Mouse (Mus musculus): ENCODE data around the gene Col4a1. TPM values are rescaled to one million over a fixed set of nuclear protein-coding genes. Genes with fewer than 3 reads are reported as not detected.

The Col4a1 gene
- polyA plus RNA-seq, 1 experiment from 2014 or later, result 130 TPM

DNA sequence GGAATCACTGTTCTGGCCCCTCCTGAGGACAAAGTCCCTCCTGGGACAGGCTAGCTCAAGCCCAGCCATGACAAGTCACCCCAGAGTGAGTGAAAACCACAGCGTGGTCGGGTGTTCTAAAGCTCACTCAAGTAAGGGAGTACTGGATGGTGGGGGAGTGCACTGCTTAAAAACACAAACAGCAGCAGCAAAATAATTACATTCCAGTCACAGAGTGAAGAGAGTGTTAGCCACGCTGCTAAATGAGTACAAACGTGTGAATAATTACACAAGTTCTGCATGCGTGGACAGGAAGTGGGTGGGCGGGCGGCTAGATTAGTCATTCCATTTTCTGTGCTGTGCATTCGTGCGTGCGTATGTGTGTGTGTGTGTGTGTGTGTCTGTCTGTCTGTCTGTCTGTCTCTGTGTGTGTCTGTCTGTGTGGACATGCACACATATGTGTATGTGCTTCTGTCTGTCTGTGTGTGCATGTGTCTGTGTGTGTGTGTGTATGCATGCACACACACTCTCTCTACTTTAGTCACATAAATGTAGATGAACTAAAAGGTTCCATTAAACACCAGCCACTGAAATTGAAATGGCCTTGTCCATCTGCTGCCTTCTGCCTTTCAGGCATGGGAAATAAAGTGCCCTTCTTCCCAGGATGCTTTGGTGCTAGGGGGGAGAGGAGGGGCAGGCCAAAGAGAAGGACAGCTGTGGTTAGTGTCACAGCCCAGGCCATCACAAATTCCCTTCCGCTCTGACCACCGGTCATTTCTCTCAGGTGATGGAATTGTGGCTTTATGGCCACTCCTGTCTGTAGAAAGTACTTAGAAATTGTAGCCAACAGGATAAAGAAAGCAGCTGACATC, 109.1 kb downstream of the Col4a1 start:
- DNase-seq (ENCODE audit: low spot score) (no peak), ATAC-seq (replicated peaks; ENCODE audit: low FRiP score) (no peak)
- Histone ChIP-seq H3K36me3 (ENCODE audit: control insufficient read depth, insufficient read depth, low read length) (no peaks in the 10 kb centered on the region), H3K4me2 (ENCODE audit: low read depth, low read length, severe bottlenecking) (no peak overlapping the region), H3K27ac (ENCODE audit: low read depth, low read length) (no peak overlapping the region), H3K4me3 (ENCODE audit: low read depth, low read length) (no peak overlapping the region), H3K9ac (ENCODE audit: low read length) (no peak overlapping the region), H3K9me3 (ENCODE audit: control insufficient read depth, low read length) (no peaks in the 10 kb centered on the region), H3K27me3 (ENCODE audit: control insufficient read depth, insufficient read depth, low read length) (no peaks in the 10 kb centered on the region), H3K4me1 (replicated peaks; ENCODE audit: control insufficient read depth, insufficient read depth, low read length) (no peaks in the 10 kb centered on the region)
- WGBS, result 84% methylated on average over 12 of the region's 12 CpGs

DNA sequence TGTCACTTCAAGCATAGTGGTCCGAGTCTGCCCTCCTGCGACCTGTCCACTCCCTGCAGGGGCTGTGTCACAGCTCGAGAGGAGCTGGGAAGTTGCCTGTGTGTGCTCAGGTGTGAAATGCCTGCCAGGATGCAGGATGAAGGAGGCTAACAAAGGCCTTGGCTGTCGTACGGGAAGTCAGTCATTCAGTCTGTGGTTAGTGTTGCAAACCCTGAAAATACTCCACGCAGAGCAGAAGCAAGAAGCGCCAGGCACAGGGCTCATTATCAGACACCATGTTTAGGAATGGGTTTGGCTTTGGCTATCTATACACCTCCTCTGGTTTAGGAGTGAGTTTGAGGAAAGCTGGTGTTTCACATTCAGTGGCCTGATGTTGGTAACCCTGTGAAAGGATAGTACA, 114.0 kb downstream of the Col4a1 start:
- Histone ChIP-seq H3K9me3 (ENCODE audit: control insufficient read depth, low read length) (no peaks in the 10 kb centered on the region), H3K4me2 (ENCODE audit: low read depth, low read length, severe bottlenecking) (no peak overlapping the region), H3K27me3 (ENCODE audit: control insufficient read depth, insufficient read depth, low read length) (no peaks in the 10 kb centered on the region), H3K4me3 (ENCODE audit: low read depth, low read length) (no peak overlapping the region), H3K36me3 (ENCODE audit: control insufficient read depth, insufficient read depth, low read length) (no peaks in the 10 kb centered on the region), H3K4me1 (replicated peaks; ENCODE audit: control insufficient read depth, insufficient read depth, low read length) (no peaks in the 10 kb centered on the region), H3K9ac (ENCODE audit: low read length) (no peak overlapping the region), H3K27ac (ENCODE audit: low read depth, low read length) (no peak overlapping the region)
- no peak for ATAC-seq (replicated peaks; ENCODE audit: low FRiP score)
- DNase-seq (ENCODE audit: low spot score), result no peak
- 77% methylated on average over 7 of the region's 7 CpGs for WGBS

- Histone ChIP-seq H3K27me3 (ENCODE audit: control insufficient read depth, insufficient read depth, low read length) (no peaks in the 10 kb centered on the region), H3K27ac (ENCODE audit: low read depth, low read length) (no peak overlapping the region), H3K4me3 (ENCODE audit: low read depth, low read length) (no peak overlapping the region), H3K4me1 (replicated peaks; ENCODE audit: control insufficient read depth, insufficient read depth, low read length) (no peaks in the 10 kb centered on the region), H3K36me3 (ENCODE audit: control insufficient read depth, insufficient read depth, low read length) (no peaks in the 10 kb centered on the region), H3K9ac (ENCODE audit: low read length) (no peak overlapping the region), H3K9me3 (ENCODE audit: control insufficient read depth, low read length) (no peaks in the 10 kb centered on the region), H3K4me2 (ENCODE audit: low read depth, low read length, severe bottlenecking) (no peak overlapping the region)
- ATAC-seq (replicated peaks; ENCODE audit: low FRiP score) (no peak), DNase-seq (ENCODE audit: low spot score) (no peak)
- 82% methylated on average over 3 of the region's 3 CpGs for WGBS
Measured at GRCm38 (mm10) chr8:11197988-11198387, 114.6 kb downstream of the Col4a1 start.

DNA sequence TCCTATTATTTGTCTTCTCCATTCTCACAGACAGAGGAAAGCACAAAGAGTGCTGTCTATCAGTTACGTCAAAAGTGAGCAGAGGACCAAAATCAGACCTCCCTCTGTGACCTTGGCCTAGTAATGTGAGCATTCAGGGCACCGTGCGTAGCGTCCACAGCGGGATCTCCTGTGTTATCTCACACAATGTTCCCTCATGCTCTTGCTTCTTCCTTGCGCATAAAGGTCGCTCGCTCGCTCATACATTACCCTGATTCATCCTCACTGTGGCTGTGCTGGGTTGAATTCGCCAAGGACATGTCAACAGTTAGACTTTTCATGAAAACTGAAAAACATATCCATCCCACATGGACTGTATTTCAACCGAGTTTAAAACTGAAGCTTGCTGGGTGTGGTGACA, 115.4 kb downstream of the Col4a1 start:
- no peak for DNase-seq (ENCODE audit: low spot score)
- H3K27ac ChIP-seq (ENCODE audit: low read depth, low read length), result no peak overlapping the region
- no peak overlapping the region for H3K4me2 ChIP-seq (ENCODE audit: low read depth, low read length, severe bottlenecking)
- ATAC-seq (replicated peaks; ENCODE audit: low FRiP score), result no peak
- no peaks in the 10 kb centered on the region for H3K4me1 ChIP-seq (replicated peaks; ENCODE audit: control insufficient read depth, insufficient read depth, low read length)
- no peaks in the 10 kb centered on the region for H3K27me3 ChIP-seq (ENCODE audit: control insufficient read depth, insufficient read depth, low read length)
- no peaks in the 10 kb centered on the region for H3K36me3 ChIP-seq (ENCODE audit: control insufficient read depth, insufficient read depth, low read length)
- H3K4me3 ChIP-seq (ENCODE audit: low read depth, low read length), result no peak overlapping the region
- 85% methylated on average over 11 of the region's 11 CpGs for WGBS
- H3K9ac ChIP-seq (ENCODE audit: low read length), result no peak overlapping the region
- no peaks in the 10 kb centered on the region for H3K9me3 ChIP-seq (ENCODE audit: control insufficient read depth, low read length)

GRCm38 (mm10) chr8:11192719-11193324, 119.8 kb downstream of the Col4a1 start:
- WGBS, result 69% methylated on average over 12 of the region's 12 CpGs
- peaks cover 4% of the 10 kb centered on the region; the same call in 1 of the 2 replicates for H3K4me1 ChIP-seq (replicated peaks; ENCODE audit: control insufficient read depth, insufficient read depth, low read length)
- DNase-seq (ENCODE audit: low spot score), result no peak
- H3K36me3 ChIP-seq (ENCODE audit: control insufficient read depth, insufficient read depth, low read length), result no peaks in the 10 kb centered on the region
- H3K9me3 ChIP-seq (ENCODE audit: control insufficient read depth, low read length), result no peaks in the 10 kb centered on the region
- no peaks in the 10 kb centered on the region for H3K27me3 ChIP-seq (ENCODE audit: control insufficient read depth, insufficient read depth, low read length)
- H3K4me2 ChIP-seq (ENCODE audit: low read depth, low read length, severe bottlenecking), result no peak overlapping the region
- no peak overlapping the region for H3K4me3 ChIP-seq (ENCODE audit: low read depth, low read length)
- no peak overlapping the region for H3K9ac ChIP-seq (ENCODE audit: low read length)
- ATAC-seq (replicated peaks; ENCODE audit: low FRiP score), result no peak
- H3K27ac ChIP-seq (ENCODE audit: low read depth, low read length), result no peak overlapping the region

DNA sequence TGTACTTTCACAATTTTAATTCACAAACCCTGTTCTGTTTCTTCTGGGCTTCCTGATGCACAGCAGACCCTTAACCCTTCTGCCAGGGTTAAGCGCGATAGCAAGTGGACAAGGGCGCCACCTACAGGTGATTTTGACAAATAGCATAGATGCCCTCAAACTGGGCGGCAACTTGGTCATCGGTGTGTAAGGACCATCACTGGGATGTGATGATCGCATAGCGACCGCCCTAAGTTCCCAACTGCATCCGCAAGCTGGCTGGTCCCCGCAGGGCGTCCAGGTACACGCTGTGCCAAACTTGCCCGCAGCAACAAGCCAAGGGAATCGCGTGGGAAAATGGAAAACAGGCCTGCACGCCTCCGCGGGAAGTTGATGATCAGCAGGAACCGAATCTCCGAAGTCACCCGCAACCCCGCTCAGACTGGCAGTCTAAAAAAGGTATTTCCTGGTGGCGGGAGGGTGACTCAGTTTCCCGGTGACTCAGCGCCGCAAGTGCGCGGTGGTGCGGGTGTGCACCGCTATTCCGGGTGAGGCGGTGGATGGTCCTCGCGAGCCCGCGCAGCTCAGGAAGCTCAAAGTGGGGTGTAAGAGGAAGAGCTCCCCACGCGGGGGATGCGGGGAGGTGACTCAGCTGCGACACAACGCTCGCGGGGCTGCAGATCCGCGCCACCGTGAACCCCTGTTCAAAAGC, 124.9 kb downstream of the Col4a1 start:
- peak; percentile 73 for ATAC-seq (replicated peaks; ENCODE audit: low FRiP score)
- DNase-seq (ENCODE audit: low spot score), result peak; percentile 87
- WGBS, result under 1% methylated on average over 46 of the region's 46 CpGs

GRCm38 (mm10) chr8:11186456-11186855, 126.2 kb downstream of the Col4a1 start:
- DNase-seq (ENCODE audit: low spot score) (no peak), ATAC-seq (replicated peaks; ENCODE audit: low FRiP score) (no peak)
- no peaks in the 10 kb centered on the region for H3K36me3 ChIP-seq (ENCODE audit: control insufficient read depth, insufficient read depth, low read length)
- no peak overlapping the region for H3K27ac ChIP-seq (ENCODE audit: low read depth, low read length)
- H3K4me1 ChIP-seq (replicated peaks; ENCODE audit: control insufficient read depth, insufficient read depth, low read length), result peaks cover 4% of the 10 kb centered on the region; the same call in 1 of the 2 replicates
- no peak overlapping the region for H3K9ac ChIP-seq (ENCODE audit: low read length)
- WGBS, result 89% methylated on average over 4 of the region's 4 CpGs
- H3K9me3 ChIP-seq (ENCODE audit: control insufficient read depth, low read length), result no peaks in the 10 kb centered on the region
- no peaks in the 10 kb centered on the region for H3K27me3 ChIP-seq (ENCODE audit: control insufficient read depth, insufficient read depth, low read length)
- H3K4me2 ChIP-seq (ENCODE audit: low read depth, low read length, severe bottlenecking), result no peak overlapping the region
- no peak overlapping the region for H3K4me3 ChIP-seq (ENCODE audit: low read depth, low read length)

More for the DNA sequence above, 124.9 kb downstream of the Col4a1 start:
- peak overlapping the region; percentile 35 for H3K4me3 ChIP-seq (ENCODE audit: low read depth, low read length)
- H3K9me3 ChIP-seq (ENCODE audit: control insufficient read depth, low read length), result no peaks in the 10 kb centered on the region
- H3K27ac ChIP-seq (ENCODE audit: low read depth, low read length), result no peak overlapping the region
- peak overlapping the region; percentile 89 for H3K4me2 ChIP-seq (ENCODE audit: low read depth, low read length, severe bottlenecking)
- H3K9ac ChIP-seq (ENCODE audit: low read length), result peak overlapping the region; percentile 39
- H3K36me3 ChIP-seq (ENCODE audit: control insufficient read depth, insufficient read depth, low read length), result no peaks in the 10 kb centered on the region
- peaks cover 4% of the 10 kb centered on the region; the same call in 1 of the 2 replicates for H3K4me1 ChIP-seq (replicated peaks; ENCODE audit: control insufficient read depth, insufficient read depth, low read length)
- no peaks in the 10 kb centered on the region for H3K27me3 ChIP-seq (ENCODE audit: control insufficient read depth, insufficient read depth, low read length)

DNA sequence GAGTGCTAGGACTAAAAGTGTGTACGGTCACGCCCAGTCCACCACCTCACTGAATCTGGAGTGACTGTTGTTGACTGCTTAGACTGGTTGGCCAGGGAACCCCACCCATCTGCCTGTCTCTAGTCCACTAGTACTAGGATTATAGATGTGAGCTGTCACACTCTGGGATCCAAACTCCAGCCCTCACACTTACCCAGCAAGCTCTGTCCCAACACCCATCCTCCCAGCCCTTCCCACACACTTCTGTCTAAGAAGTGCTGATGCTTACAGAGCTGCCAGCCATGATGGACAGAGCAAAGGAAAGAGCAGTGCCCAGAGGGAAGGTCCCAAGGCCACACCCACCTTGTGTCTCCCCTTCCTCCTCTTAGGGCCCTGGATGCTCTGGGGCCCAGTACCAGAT, 127.0 kb downstream of the Col4a1 start:
- no peak overlapping the region for H3K4me3 ChIP-seq (ENCODE audit: low read depth, low read length)

More for the DNA sequence above, 127.0 kb downstream of the Col4a1 start:
- H3K27me3 ChIP-seq (ENCODE audit: control insufficient read depth, insufficient read depth, low read length), result no peaks in the 10 kb centered on the region
- no peak overlapping the region for H3K27ac ChIP-seq (ENCODE audit: low read depth, low read length)
- H3K36me3 ChIP-seq (ENCODE audit: control insufficient read depth, insufficient read depth, low read length), result no peaks in the 10 kb centered on the region
- ATAC-seq (replicated peaks; ENCODE audit: low FRiP score), result no peak
- no peaks in the 10 kb centered on the region for H3K9me3 ChIP-seq (ENCODE audit: control insufficient read depth, low read length)
- no peak overlapping the region for H3K9ac ChIP-seq (ENCODE audit: low read length)
- no peak for DNase-seq (ENCODE audit: low spot score)
- 96% methylated on average over 2 of the region's 2 CpGs for WGBS
- peaks cover 4% of the 10 kb centered on the region for H3K4me1 ChIP-seq (replicated peaks; ENCODE audit: control insufficient read depth, insufficient read depth, low read length)
- no peak overlapping the region for H3K4me2 ChIP-seq (ENCODE audit: low read depth, low read length, severe bottlenecking)
